Mouse (Mus musculus): ENCODE data around the gene Hnrnpll. TPM values are rescaled to one million over a fixed set of nuclear protein-coding genes. Genes with fewer than 3 reads are reported as not detected.

Gene Hnrnpll
- polyA plus RNA-seq, 1 experiment = 39.7 TPM

GRCm38 (mm10) chr17:79999631-80000030 is 62.5 kb downstream of the Hnrnpll start:
- DNase-seq (ENCODE audit: low spot score) = no peak

GRCm38 (mm10) chr17:79998986-79999385 is 63.1 kb downstream of the Hnrnpll start:
- no peak for DNase-seq (ENCODE audit: low spot score)

DNA sequence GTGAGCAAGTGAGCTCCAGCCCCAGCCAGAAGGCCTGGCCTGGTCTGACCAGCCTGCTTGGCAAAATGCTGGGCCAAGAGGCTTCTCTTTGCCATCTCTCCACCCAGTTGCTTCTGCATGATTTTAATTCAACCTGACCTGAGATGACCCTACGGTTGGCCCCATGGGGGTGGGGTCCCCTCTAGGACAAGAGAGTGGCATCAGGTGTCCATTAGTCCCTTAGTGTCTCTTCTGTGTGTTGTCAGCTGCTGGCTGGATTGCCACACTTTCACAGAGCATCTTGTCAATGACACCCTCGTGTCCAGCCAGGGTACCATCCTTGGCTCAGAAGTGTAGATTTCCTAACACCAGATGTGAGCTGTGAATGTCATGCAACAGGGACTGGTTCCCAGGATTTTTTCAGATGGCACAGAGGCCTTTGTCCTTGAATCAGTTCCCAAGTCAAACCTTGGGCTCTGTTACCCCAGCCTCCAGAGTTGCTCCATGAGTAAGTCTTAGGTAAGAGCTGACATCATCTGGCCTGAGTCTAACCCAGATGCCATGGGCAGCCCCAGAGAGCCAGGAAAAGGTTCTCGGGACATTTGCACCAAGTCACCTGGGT is 66.9 kb downstream of the Hnrnpll start:
- DNase-seq (ENCODE audit: low spot score) = no peak

DNA sequence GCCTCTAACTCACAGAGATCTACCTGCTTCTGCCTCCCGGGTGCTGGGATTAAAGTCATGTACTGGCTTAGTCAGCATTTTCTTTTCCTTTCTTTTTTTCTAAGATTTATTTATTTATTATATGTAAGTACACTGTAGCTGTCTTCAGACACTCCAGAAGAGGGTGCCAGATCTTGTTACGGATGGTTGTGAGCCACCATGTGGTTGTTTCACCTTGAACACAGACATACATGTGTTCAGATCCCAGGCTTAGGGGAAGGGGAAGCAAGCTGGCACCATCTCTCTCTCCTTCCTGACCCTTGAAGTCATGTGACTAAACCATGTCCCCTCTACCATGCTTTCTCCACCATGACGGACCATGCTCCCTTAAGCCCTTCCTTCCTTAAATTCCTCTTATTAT is 70.0 kb downstream of the Hnrnpll start:
- no peak for DNase-seq (ENCODE audit: low spot score)

- no peak for DNase-seq (ENCODE audit: low spot score)
Measured at GRCm38 (mm10) chr17:79991166-79991958, 70.8 kb downstream of the Hnrnpll start.

DNA sequence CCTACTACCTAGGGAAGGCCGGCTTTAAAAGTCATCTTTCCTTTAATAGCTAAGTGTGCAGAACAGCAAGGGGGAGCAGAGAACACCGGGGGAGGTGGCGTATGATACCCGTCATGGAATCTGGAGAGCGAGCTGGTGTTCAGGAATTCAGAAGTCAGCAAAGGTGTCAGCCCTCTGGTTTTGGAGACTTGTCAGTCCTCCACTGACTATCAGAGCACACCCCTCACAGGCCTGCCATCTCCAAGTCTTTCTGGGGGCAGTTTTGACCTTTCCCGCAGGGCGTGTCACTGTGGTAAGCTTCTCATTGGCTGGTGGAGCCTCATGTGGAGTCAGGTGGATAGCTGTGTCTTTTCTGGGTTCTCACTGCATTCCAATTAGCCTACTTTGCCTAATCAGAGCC is 72.0 kb downstream of the Hnrnpll start:
- DNase-seq (ENCODE audit: low spot score) = no peak

- DNase-seq (ENCODE audit: low spot score) = no peak
Measured at GRCm38 (mm10) chr17:79984450-79984849, 77.7 kb downstream of the Hnrnpll start.

DNA sequence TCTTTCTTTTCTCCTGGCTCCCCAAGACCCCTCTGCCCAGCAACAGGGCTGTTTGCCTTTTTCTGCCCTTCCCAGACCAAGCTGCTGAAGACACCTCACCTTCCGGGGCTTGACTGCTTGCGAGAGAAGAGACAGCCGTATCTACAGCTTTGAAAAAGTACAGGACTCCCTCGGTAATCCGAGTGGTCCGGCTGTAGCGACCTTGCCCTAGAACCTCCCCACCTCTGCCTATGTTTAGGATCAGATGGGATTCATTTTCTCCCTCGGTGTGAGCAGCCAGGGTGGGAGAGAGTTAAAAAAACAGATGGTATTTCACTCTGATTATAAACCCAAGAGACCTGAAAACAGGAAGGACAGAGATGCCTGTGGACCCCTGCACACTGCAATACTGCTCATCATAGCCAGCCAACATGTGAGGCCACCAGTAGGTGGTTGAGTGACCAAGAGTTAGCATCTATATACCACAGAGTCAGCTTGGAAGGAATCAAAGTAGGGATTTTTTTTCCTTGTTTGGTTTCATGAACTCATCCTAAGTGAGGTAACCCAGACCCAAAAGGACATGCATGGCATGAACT is 79.1 kb downstream of the Hnrnpll start:
- DNase-seq (ENCODE audit: low spot score) = no peak

DNA sequence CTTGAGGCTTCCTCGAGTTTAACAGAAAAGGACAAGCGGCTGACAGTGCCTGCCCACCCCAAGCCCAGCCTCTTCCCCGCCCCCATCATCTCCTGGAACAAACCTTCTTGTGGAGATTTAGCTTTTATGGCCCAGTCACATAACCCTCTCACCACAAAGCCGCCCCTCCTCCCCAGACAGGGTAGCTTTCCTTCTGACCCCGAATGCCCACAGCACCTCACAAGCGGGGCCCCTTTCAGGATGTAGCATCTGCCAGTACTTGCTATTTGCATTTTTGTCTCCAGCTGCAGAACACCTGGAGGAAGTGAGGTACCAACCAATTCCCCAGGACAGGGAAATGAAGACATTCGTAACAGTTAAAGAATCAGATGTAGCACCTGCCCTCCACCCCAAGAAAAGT is 79.6 kb downstream of the Hnrnpll start:
- DNase-seq (ENCODE audit: low spot score) = no peak

- DNase-seq (ENCODE audit: low spot score) = no peak
Measured at GRCm38 (mm10) chr17:79981758-79982481, 80.2 kb downstream of the Hnrnpll start.

- DNase-seq (ENCODE audit: low spot score) = no peak
Measured at GRCm38 (mm10) chr17:79981348-79981747, 80.8 kb downstream of the Hnrnpll start.

DNA sequence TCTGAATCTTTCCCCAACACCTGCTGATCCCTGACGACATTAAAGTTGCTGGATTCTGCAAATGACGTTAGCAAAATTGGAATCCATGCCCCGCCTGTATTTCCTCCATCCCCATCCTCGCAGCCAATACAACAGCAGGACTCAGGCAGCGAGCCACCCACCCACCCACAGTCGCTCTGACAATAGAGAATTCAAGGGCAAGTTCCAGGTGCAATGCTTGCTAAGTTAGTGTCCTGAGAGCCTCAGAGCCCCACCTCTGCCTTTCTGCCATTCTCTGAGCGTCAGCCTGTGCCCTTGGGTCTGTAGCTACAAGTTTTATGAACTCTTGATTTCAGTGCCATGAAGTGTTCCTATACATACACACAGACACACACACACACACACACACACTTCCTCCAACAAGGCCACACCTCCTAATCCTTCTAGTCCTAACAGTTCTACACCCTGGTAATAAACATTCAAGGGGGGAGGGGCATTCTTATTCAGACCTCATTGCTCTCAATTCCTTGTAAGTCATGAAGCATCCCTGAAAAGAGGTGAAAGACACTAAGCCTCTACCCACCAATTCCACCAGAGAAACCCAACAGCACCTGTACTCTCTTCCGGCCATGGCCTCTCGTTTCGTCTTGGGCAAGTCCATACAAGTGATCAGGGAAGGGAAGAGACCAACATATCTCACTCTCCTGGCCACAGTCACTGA is 81.6 kb downstream of the Hnrnpll start:
- DNase-seq (ENCODE audit: low spot score) = no peak

Other genes with a start within 250 kb of the Hnrnpll start
- 22.7 and 23.3 TPM in 2 replicates for gene Atl2, start 166.2 kb downstream of the Hnrnpll start, polyA plus RNA-seq (2012; rRNA removed)
- gene Galm, start 65.1 kb upstream of the Hnrnpll start, polyA plus RNA-seq (2012; rRNA removed) = 10.7 and 12.7 TPM in 2 replicates
- 133 and 176 TPM in 2 replicates for gene Srsf7, start 145.0 kb upstream of the Hnrnpll start, polyA plus RNA-seq (2012; rRNA removed)
- 0.09 TPM in 1 of 2 replicates, not detected in the other for gene Ttc39d, start 145.1 kb upstream of the Hnrnpll start, polyA plus RNA-seq (2012; rRNA removed)
- gene Gemin6, start 162.1 kb upstream of the Hnrnpll start, polyA plus RNA-seq (2012; rRNA removed) = 8.1 and 8.9 TPM in 2 replicates
- gene Morn2, start 227.9 kb upstream of the Hnrnpll start, polyA plus RNA-seq (2012; rRNA removed) = 11.8 and 15.0 TPM in 2 replicates
- gene Dhx57, start 228.1 kb upstream of the Hnrnpll start, polyA plus RNA-seq (2012; rRNA removed) = 17.6 and 20.4 TPM in 2 replicates
- gene Arhgef33, start 245.1 kb upstream of the Hnrnpll start, polyA plus RNA-seq (2012; rRNA removed) = 0.35 and 0.72 TPM in 2 replicates

Measured in urinary bladder, adult 2 months (tissue).